Comparison of ENCODE assay signal across 19 mouse cellular contexts in the genomic region with DNA sequence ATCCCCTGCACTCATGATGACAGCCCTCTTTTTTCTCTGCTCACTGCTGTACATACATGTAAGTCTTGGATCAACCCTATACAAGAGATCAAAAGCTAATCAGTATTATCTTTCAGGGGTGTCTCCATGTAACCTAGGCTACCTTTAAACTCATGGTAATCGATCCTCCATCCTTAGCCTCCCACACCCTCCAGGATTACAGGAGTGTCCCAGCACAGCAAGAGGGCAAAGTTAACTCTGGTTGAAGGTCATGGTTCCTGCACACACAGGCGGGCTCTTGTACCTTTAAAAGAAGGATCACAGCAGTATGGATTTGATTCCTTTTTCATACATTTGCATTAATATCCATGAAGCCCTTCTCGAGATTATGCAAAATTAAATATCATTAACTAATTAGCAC. TPM values are rescaled to one million over a fixed set of nuclear protein-coding genes. Genes with fewer than 3 reads are reported as not detected.
"Had no signal": no experiment of that assay in that cellular context is flagged by ENCODE, and none has a peak within 500 bp of the region (broad histone marks: within the 10 kb centered on the region; RNA-seq: fewer than 3 reads in every experiment).

No protein-coding gene starts in this region.

- H3K4me2 ChIP-seq: liver, embryonic 15.5 days; lung, embryonic 15.5 days; midbrain, embryonic 11.5 days; midbrain, embryonic 15.5 days; neural tube, embryonic 12.5 days had no signal

- H3K9me3 ChIP-seq: limb, embryonic 10.5 days; liver, embryonic 15.5 days; lung, embryonic 15.5 days; midbrain, embryonic 15.5 days; neural tube, embryonic 12.5 days had no signal

- DNase-seq: kidney, adult 8-10 months; lung, postnatal 14 days; right cerebral cortex, postnatal 4 days; spleen, adult 18-20 months; thymus, adult 18-20 months; thymus, postnatal 25 days had no signal

- H3K36me3 ChIP-seq: limb, embryonic 10.5 days; liver, embryonic 15.5 days; lung, embryonic 15.5 days; midbrain, embryonic 15.5 days; neural tube, embryonic 12.5 days had no signal

- H3K27me3 ChIP-seq: liver, embryonic 15.5 days; lung, embryonic 15.5 days; megakaryocyte, embryonic 14.5 days; midbrain, embryonic 15.5 days; neural tube, embryonic 12.5 days had no signal

- H3K9ac ChIP-seq: liver, embryonic 15.5 days; lung, embryonic 15.5 days; midbrain, embryonic 15.5 days; neural tube, embryonic 12.5 days had no signal

- H3K4me3 ChIP-seq: left cerebral cortex, adult 2 months; limb, embryonic 10.5 days; liver, embryonic 15.5 days; lung, embryonic 15.5 days; megakaryocyte, embryonic 14.5 days; midbrain, embryonic 15.5 days; neural tube, embryonic 12.5 days had no signal

- H3K27ac ChIP-seq: left cerebral cortex, adult 2 months; limb, embryonic 10.5 days; liver, embryonic 15.5 days; lung, embryonic 15.5 days; macrophage; midbrain, embryonic 15.5 days; neural tube, embryonic 12.5 days had no signal

- H3K4me1 ChIP-seq: liver, embryonic 15.5 days; lung, embryonic 15.5 days; megakaryocyte, embryonic 14.5 days; midbrain, embryonic 15.5 days; neural tube, embryonic 12.5 days had no signal

- ATAC-seq: intestine, embryonic 16.5 days; midbrain, embryonic 15.5 days had no signal

RNA-seq across cellular contexts. Expression of gene Slc15a5, which starts 19.9 kb away (rescaled TPM):
- total RNA-seq: monocyte, adult 5-6 weeks; neutrophil, adult 5-6 weeks had no signal
- polyA plus RNA-seq: intestine, embryonic 16.5 days; limb, embryonic 10.5 days; liver, embryonic 15.5 days; lung, embryonic 15.5 days; macrophage; midbrain, embryonic 11.5 days; midbrain, embryonic 15.5 days; stomach, embryonic 14.5 days had no signal
